Mouse (Mus musculus): ENCODE measurements around the gene Clock.

The Clock gene

DNA sequence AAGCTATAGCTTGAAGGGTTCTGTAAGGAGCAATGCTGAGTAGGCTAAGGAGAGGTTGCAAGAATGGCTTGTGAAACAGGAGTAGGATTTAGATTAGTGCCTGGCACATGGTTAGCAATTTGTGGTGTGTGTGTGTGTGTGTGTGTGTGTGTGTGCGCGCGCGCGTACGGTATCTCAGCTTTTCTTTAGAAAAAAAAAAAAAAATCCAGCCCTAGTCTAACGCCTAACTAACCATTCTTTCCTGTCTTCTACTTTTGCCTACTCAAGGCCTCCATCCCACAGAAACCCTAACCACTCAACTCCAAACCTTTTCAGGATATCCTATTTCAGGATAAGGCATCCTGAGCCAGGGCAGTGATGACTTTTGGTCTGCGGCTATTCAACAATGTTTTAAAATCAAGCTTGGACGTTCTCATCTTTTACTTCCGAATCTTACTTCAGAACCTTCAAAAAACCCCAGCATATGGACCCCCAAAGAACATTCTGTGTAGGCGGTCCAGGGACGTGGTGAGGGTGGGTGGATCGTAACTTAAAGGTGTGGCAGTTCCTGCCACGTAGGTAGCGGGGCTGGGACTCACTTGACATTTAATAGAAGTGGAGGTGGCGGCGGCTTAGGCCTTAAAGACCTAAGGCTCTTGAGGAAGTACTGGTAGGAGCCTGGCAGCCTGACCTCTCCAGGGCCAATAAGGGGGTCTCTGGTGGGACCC, 121.4 kb downstream of the Clock start:
- DNase-seq (ENCODE audit: extremely low spot score, low read depth, low spot score): peak; percentile 8

DNA sequence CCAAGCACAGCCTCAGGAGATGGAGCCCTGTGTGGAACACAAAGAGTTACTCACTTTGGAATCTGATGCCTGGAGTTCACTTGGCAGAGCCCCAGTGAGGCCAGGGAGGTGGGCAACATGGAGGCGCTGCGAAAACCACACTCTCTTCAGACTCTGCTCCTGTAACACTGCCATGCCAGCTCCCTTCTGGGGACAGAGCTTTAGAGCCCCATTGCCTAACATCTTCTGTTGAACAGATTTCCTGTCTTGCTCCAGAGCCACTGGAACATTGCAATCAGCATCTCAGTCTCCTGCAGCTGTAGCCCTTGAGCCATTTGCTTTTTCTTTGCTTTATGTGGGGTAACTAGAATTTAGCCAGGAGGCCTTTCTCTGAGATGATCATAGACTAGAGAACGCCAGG, 122.3 kb downstream of the Clock start:
- DNase-seq (ENCODE audit: extremely low spot score, low read depth, low spot score): no peak

DNA sequence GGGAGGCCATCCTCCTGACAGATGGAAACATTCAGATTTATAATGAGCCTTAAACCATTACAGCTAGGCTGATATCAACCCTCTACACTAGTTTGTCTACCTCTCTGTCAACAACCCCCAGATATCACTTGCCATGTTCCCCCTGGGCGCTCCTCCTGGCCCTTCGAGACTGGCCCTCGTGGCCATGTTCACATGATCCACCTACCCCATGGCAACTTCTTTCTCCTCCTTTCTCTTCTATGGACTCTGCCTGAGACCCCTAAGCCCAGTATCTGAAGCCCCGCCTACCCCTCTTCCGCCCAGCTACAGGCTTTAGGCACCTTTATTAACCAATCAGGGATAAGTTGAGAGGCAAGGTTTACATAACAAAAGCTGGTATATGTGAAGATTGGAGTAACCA, 124.8 kb downstream of the Clock start:
- DNase-seq (ENCODE audit: extremely low spot score, low read depth, low spot score): no peak

DNA sequence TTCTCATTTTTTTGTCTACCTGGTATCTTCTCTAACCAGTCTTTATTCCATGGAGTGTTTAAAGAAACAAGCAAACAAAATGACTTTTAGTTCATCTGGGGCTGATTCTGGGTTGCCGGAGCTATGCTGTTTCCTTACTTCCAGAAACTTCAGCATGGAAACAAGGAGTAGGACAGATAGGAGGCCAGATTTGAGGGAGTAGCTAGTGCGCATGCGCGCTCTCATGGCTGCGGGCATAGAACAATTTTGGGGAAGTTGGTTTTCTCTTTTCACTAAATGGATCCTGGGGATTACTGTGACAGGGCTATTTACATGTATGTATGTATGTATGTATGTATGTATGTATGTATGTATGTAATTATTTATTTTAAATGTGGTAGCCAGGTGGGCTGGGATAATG, 125.4 kb downstream of the Clock start:
- no peak for DNase-seq (ENCODE audit: extremely low spot score, low read depth, low spot score)

DNA sequence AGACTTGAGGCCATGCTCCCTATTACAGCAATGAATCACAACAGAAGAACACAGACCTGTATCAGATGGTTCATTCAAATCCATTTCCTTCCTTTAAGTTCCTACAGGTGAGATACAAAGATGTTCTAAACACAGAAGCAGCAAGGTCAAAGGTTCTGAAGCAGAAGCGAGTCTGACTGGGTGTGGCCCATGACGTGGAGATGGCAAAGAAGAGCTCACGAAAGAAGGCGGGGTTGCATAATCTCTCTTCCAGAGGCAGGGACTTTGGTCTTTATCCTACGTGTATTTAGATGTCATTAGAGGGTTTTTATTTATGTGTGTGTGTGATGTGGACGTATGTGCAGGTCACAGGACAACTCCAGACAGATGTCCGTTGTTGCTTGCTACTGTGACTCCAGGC, 126.9 kb downstream of the Clock start:
- DNase-seq (ENCODE audit: extremely low spot score, low read depth, low spot score): no peak

DNA sequence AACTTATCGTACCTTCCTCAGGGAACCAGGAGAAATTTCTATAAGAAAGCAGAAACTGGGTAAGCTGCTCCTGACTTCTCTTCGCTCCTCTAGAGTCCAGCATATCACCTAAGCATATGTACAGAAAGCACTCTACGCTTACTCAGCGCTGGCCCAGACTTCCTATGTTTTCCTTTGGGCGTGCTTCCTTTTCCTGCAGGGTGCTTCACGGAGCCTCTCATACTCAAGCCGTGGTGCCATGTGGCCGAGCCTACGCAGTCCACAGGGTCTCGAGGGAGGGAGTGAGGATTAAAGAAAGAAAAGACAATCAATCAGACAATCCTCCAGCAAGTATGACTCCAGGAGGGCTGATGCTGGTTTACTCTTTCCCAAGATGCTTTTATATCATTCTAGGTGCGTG, 127.8 kb downstream of the Clock start:
- no peak for DNase-seq (ENCODE audit: extremely low spot score, low read depth, low spot score)

DNA sequence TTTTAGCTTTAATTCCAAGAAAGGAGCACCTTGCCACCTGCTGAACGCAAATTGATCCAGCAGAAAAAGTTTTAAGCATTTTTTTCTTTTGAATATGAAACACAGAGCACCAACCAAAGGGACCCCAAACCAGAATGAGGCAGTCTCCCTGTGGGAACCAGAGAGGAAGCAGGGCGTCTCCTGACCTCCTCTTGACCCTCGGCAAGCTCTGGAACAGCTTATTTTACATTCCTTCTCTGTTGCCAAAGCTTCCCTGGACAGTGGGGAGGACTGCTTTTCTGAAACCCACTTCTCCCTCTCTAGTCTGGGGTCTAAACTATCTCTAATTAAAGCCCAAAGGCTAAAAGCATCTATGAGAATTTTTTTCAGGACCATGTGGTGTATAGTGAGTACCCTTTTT, 128.2 kb downstream of the Clock start:
- DNase-seq (ENCODE audit: extremely low spot score, low read depth, low spot score): no peak

DNA sequence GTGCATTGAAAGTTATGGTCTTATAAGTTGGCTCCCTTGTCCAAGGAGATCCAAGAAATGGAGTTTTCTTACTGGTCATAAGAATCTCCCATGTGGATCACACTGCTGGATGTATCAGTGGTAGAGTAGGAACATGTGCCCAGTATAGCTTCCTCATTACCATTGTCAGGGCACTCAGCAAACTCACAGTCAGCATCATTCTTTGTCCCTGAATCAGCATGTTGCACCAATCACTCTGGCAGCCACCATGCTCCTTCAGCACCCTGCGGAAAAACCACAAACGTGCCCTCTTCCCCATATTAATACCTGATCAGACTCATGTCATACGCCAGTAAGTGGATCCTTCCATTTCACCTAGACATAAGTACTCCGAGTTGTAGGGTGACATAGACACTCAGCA, 129.5 kb downstream of the Clock start:
- no peak for DNase-seq (ENCODE audit: extremely low spot score, low read depth, low spot score)

DNA sequence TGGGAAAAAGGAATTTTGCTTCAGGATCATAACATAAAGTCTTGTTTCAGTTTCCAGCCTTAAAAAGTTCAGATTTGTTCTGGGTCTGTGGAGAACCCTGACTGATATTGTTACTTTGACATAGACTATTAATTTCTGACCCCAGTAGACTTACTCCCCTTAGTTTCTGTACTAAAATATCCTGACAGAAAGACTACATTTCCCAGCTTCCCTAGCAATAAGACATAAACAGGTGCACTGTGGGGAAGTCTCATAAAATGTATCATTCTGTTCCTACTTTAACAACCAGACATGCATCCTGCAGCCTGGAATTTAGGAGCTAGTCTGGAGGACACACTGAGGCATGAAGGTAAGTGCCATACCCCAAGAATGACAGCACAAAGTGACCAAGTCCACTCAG, 133.6 kb downstream of the Clock start:
- no peak for DNase-seq (ENCODE audit: extremely low spot score, low read depth, low spot score)

DNA sequence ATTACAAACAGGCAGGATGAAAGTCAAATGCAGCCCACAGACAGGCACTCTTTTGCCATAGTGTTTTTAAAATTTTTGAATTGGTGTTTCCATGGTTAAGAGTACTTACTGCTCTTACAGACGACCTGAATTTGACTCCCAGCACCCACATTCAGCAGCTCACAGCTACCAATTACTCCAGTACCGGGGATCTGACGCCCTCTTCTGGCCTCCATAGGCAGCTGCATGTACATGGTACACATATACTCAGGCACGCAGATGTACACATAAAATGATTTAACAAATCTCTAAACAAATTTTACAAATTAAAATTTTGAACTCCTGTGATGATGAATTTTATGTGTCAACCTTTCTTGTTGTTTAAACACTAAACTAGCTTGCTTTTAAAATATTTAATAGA, 134.1 kb downstream of the Clock start:
- no peak for DNase-seq (ENCODE audit: extremely low spot score, low read depth, low spot score)

DNA sequence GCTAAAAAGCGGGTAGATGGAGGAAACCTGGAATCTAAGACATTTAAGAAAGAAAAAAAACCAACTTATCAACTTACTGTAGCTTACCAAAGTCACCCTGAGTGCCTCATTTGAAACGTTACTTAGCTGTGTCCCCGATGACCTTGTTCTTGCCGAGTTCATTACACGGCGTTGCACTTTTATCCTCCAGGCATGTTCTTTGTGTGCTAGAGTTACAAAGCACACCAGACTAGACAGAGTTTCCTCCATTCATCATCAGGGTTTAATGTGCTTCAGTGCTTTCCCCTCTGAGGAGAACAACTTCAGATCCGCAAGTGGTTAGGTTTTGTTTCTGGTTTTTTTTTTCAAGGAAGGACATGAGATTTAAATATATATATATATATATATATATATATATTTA, 139.8 kb downstream of the Clock start:
- DNase-seq (ENCODE audit: extremely low spot score, low read depth, low spot score): no peak

DNA sequence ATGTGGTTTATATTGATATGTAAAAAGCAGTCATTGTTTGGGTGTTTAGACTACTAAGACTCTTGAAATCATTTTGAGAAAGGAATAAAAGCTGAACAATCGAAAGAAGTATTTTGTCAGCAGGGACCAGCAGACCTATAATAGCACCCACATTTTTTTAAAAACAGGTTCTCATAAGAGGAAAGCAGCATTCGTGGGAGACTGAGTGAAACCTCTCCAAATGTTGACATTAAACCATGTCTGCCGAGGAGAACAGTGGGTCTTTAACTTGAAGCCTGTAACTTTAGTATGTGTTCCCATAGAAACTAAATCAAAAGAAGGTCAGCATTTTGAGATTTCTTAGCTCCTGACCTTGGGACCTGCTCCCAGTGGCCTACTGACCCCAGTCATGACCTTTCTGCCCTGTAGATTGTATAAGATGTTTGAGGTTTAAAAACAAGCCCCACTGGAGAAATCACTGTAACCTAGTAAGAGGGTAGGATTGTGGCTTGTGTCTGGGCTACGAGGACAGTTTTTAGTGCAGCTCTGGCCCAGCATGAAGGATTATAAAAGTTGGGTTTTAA, 140.7 kb downstream of the Clock start:
- DNase-seq (ENCODE audit: extremely low spot score, low read depth, low spot score): no peak

DNA sequence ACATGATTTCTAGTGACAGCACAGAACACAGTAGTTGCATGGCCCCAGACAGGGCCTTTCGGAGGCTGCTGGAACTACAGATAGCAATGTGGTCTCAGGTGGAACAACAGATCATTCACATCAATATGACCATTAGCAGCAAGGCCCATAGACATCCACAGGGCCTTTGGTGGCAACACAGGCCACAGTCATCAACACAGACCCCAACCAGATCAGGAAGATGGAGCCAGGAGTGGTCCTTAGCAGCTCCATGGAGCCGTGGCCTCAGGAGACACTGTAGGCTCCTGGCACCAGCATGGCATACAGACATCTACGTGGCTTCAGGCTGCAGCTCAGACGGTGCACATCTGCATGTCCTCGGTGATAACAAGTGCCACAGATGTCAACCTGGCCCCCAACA, 141.7 kb downstream of the Clock start:
- DNase-seq (ENCODE audit: extremely low spot score, low read depth, low spot score): no peak

DNA sequence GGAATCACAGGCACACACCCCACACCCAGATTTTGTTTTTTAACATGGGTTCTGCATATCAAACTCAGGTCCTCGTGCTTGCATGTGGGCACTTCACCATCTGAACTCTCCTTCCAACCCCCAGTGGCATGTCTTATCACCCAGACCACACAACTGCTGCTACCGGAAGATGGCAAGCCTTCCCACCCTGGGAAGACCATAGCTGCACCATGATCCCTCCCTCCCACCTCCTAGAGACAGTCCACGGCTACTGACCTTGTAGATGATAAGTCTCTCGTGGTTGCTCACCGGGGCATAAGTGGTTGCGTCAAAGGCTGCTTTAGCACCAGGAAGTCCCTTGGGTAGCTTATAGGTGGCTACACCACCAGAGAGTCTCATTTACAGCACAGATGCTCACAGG, 143.1 kb downstream of the Clock start:
- DNase-seq (ENCODE audit: extremely low spot score, low read depth, low spot score): no peak

DNA sequence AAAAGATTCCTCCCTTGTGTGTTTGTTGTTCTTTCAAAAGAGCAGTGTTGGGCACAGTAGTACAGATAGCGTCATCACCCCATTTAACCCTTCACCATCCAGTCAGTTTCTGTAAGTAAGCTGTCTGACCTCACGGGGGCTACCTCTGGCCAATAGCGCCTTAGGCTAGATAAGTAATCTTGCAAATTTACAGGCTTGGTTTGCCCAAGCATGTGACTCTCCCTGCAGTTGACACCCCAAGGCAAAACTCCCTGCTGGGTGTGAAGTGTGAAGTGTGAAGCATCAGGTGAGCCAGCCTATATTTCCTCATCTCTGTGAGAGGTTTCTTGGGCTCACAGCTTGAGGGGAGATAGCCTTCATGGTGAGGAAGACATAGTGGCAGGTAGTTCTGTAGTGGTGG, 144.5 kb downstream of the Clock start:
- DNase-seq (ENCODE audit: extremely low spot score, low read depth, low spot score): no peak

Measured in hindlimb bud, embryonic 11.5 days (tissue).